Mouse (Mus musculus): Measurements from ENCODE around the gene Olfr549. TPM values are rescaled to one million over a fixed set of nuclear protein-coding genes. Genes with fewer than 3 reads are reported as not detected.

Olfr549 gene
- polyA plus RNA-seq, 1 experiment from 2014 or later = not detected

Other genes starting within 250 kb of the Olfr549 start
- 95.7 and 101 TPM in 2 replicates for gene Rrm1, start 108.2 kb upstream of the Olfr549 start, polyA plus RNA-seq (2015; fragmentation: Nextera tagmentation; extraction: Ambion mirVana)
- gene Olfr543, start 68.2 kb upstream of the Olfr549 start, polyA plus RNA-seq (2015; fragmentation: Nextera tagmentation; extraction: Ambion mirVana) = 0.23 and 0.38 TPM in 2 replicates
- gene Olfr544, start 61.6 kb upstream of the Olfr549 start, polyA plus RNA-seq (2015; fragmentation: Nextera tagmentation; extraction: Ambion mirVana) = 0.06 and 0.13 TPM in 2 replicates
- 0.05 and 0.15 TPM in 2 replicates for gene Olfr545, start 50.3 kb upstream of the Olfr549 start, polyA plus RNA-seq (2015; fragmentation: Nextera tagmentation; extraction: Ambion mirVana)
- not detected in 2 replicates for gene Olfr547, start 15.1 kb upstream of the Olfr549 start, polyA plus RNA-seq (2015; fragmentation: Nextera tagmentation; extraction: Ambion mirVana)
- gene Olfr548-ps1, start 9.0 kb upstream of the Olfr549 start, polyA plus RNA-seq (2015; fragmentation: Nextera tagmentation; extraction: Ambion mirVana) = not detected in 2 replicates
- 0.06 TPM in 1 of 2 replicates, not detected in the other for gene Trim21, start 15.6 kb downstream of the Olfr549 start, polyA plus RNA-seq (2015; fragmentation: Nextera tagmentation; extraction: Ambion mirVana)
- gene Olfr550, start 21.6 kb downstream of the Olfr549 start, polyA plus RNA-seq (2015; fragmentation: Nextera tagmentation; extraction: Ambion mirVana) = not detected in 2 replicates
- gene Olfr551, start 42.0 kb downstream of the Olfr549 start, polyA plus RNA-seq (2015; fragmentation: Nextera tagmentation; extraction: Ambion mirVana) = not detected in 2 replicates
- not detected in 2 replicates for gene Olfr552, start 47.9 kb downstream of the Olfr549 start, polyA plus RNA-seq (2015; fragmentation: Nextera tagmentation; extraction: Ambion mirVana)
- gene Olfr553, start 68.3 kb downstream of the Olfr549 start, polyA plus RNA-seq (2015; fragmentation: Nextera tagmentation; extraction: Ambion mirVana) = not detected in 2 replicates
- not detected in 2 replicates for gene Olfr554, start 88.6 kb downstream of the Olfr549 start, polyA plus RNA-seq (2015; fragmentation: Nextera tagmentation; extraction: Ambion mirVana)
- gene Olfr555, start 109.0 kb downstream of the Olfr549 start, polyA plus RNA-seq (2015; fragmentation: Nextera tagmentation; extraction: Ambion mirVana) = not detected in 2 replicates
- not detected in 2 replicates for gene Olfr556, start 115.0 kb downstream of the Olfr549 start, polyA plus RNA-seq (2015; fragmentation: Nextera tagmentation; extraction: Ambion mirVana)
- gene Trim68, start 137.5 kb downstream of the Olfr549 start, polyA plus RNA-seq (2015; fragmentation: Nextera tagmentation; extraction: Ambion mirVana) = 6.6 and 6.7 TPM in 2 replicates
- not detected in 2 replicates for gene Olfr557, start 146.0 kb downstream of the Olfr549 start, polyA plus RNA-seq (2015; fragmentation: Nextera tagmentation; extraction: Ambion mirVana)
- not detected in 2 replicates for gene Olfr558, start 152.3 kb downstream of the Olfr549 start, polyA plus RNA-seq (2015; fragmentation: Nextera tagmentation; extraction: Ambion mirVana)
- not detected in 2 replicates for gene Olfr33, start 169.2 kb downstream of the Olfr549 start, polyA plus RNA-seq (2015; fragmentation: Nextera tagmentation; extraction: Ambion mirVana)
- gene Olfr559, start 177.6 kb downstream of the Olfr549 start, polyA plus RNA-seq (2015; fragmentation: Nextera tagmentation; extraction: Ambion mirVana) = not detected in 2 replicates
- not detected in 2 replicates for gene Olfr560, start 209.5 kb downstream of the Olfr549 start, polyA plus RNA-seq (2015; fragmentation: Nextera tagmentation; extraction: Ambion mirVana)
- 0.05 and 0.14 TPM in 2 replicates for gene Olfr78, start 209.6 kb downstream of the Olfr549 start, polyA plus RNA-seq (2015; fragmentation: Nextera tagmentation; extraction: Ambion mirVana)
- not detected in 2 replicates for gene Olfr561, start 221.4 kb downstream of the Olfr549 start, polyA plus RNA-seq (2015; fragmentation: Nextera tagmentation; extraction: Ambion mirVana)

Measured in forebrain, embryonic 15.5 days (tissue).